Mouse (Mus musculus): ENCODE measurements around the gene Arl4a.

GRCm38 (mm10) chr12:40037876-40038463, at the start of gene Arl4a:
- TF ChIP-seq IRF4 (IDR thresholded peaks at IDR 0.05; ENCODE audit: low read depth, low read length), result peak; percentile 37
- TF ChIP-seq MXI1 (IDR thresholded peaks at IDR 0.05; ENCODE audit: low read depth, low read length), result peak; percentile 70; the same call in 1 of the 2 replicates
- TF ChIP-seq EP300 (IDR thresholded peaks at IDR 0.05; ENCODE audit: low read length), result no peak
- TF ChIP-seq TBP (conservative IDR thresholded peaks at IDR 0.05; ENCODE audit: low read depth, low read length), result no peak
- no peak for TF ChIP-seq CHD1 (IDR thresholded peaks at IDR 0.05; ENCODE audit: low read depth, low read length)
- TF ChIP-seq CTCF (conservative IDR thresholded peaks at IDR 0.05 in 1 of 2, IDR thresholded peaks at IDR 0.05 in 1 of 2; ENCODE audit: low read depth in 2 of 2, low read length in 2 of 2), result no peak
- no peak for TF ChIP-seq MEF2A (IDR thresholded peaks at IDR 0.05; ENCODE audit: borderline replicate concordance, low read depth, low read length)
- TF ChIP-seq POLR2A (IDR thresholded peaks at IDR 0.05; ENCODE audit: low read depth, low read length), result peak; percentile 33; the same call in 1 of the 2 replicates
- TF ChIP-seq ZMIZ1 (IDR thresholded peaks at IDR 0.05; ENCODE audit: low read depth, low read length), result no peak
- no peak for TF ChIP-seq JUND (conservative IDR thresholded peaks at IDR 0.05; ENCODE audit: low read depth, low read length)

All from CH12.LX (cell line).